Mouse (Mus musculus): ENCODE data around the gene Tmed1. TPM values are rescaled to one million over a fixed set of nuclear protein-coding genes. Genes with fewer than 3 reads are reported as not detected.
"Not testable (repeated sequence)": the region's sequence is repeated elsewhere in the genome, so short reads cannot be mapped to it uniquely, and the experiment has no call there.

Gene Tmed1
- polyA plus RNA-seq, 1 experiment, result 6.6 TPM

DNA sequence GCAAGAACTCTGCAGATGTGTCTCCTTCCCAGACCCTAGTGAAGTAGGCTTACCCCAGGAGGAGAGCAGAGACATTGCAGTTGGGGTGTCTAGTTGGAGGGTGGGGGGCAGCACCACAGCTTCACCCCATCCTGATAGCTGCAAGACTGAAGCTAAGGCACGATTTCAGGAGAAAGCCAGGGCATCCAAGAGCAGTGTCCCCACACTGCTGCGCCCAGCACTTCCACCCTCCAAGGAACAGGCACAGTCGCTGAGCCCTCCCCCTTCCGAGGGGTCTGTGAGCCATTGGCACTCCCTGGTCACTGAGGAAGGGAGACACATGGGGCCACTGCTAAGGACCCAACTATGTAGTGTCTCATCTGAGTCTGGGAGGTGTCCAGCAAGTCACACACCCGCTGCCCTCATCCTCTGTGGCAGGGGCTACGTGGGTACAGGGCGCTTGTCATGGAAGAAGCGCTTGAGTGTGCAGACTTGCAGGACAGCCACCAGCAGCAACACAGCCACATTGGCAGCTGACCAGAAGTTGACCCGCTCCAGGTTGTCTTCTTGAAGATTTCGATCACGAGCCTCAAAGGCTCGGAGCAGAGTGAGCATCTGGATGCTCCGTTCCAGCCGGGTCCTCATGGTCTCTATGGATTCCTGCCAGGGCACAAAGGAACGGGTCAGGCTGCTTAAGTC is 2.2 kb downstream of the Tmed1 start:
- H3K4me1 ChIP-seq, result peaks cover 43% of the 10 kb centered on the region
- TF ChIP-seq FLI1 (IDR thresholded peaks at IDR 0.05; ENCODE audit: low read length) (no peak), GATA1 (IDR thresholded peaks at IDR 0.05; ENCODE audit: borderline replicate concordance, low read length) (no peak)
- peaks cover 72% of the 10 kb centered on the region for H3K36me3 ChIP-seq (replicated peaks; ENCODE audit: low read length)
- H3K27me3 ChIP-seq (replicated peaks), result no peaks in the 10 kb centered on the region
- H3K9me3 ChIP-seq, result peaks cover 3% of the 10 kb centered on the region
- peak overlapping the region; percentile 5 for H3K4me3 ChIP-seq (replicated peaks)

DNA sequence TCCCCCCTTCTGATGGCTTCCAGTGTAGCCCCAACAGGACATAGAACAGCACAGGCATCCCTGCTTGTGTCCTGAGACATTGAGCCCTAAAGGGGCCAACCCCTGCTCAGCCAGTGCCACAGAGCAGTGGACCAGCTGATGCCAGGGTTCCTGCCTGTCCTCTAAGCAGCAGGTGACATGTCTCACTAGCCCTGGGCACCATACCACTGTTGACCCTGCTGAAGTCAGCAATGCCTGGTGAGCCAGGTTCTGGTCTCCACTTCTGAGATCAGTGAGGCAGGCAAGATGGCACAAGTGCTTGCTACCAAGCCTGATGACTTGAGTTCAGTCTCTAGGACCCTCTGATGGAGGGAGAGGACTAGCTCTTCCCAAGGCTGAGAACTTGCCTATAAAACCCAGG is 4.3 kb downstream of the Tmed1 start:
- Histone ChIP-seq H3K4me3 (replicated peaks) (no peak overlapping the region), H3K4me1 (peaks cover 36% of the 10 kb centered on the region), H3K27me3 (replicated peaks) (no peaks in the 10 kb centered on the region), H3K9me3 (no peaks in the 10 kb centered on the region), H3K36me3 (replicated peaks; ENCODE audit: low read length) (peaks cover 76% of the 10 kb centered on the region)
- TF ChIP-seq GATA1 (IDR thresholded peaks at IDR 0.05; ENCODE audit: borderline replicate concordance, low read length) (no peak), FLI1 (IDR thresholded peaks at IDR 0.05; ENCODE audit: low read length) (no peak)

DNA sequence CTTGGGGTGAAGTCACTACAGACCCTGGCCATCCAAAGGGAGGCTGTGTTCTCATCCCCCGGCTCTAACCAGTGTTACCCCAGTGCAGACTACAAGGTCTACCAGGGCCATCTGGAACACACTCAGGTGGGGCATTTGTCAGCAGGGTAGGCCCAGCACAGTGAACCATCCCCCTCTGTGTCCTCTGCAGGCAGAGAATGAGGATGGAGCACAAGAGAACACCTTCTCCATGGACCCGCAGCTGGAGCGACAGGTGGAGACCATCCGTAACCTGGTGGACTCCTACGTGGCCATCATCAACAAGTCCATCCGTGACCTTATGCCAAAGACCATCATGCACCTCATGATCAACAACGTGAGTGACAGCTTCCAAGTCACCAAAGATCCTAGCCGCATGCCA is 6.7 kb downstream of the Tmed1 start:
- H3K9me3 ChIP-seq, result no peaks in the 10 kb centered on the region
- peaks cover 15% of the 10 kb centered on the region; the same call in 1 of the 2 replicates for H3K4me1 ChIP-seq
- no peaks in the 10 kb centered on the region for H3K27me3 ChIP-seq (replicated peaks)
- no peak for TF ChIP-seq GATA1 (IDR thresholded peaks at IDR 0.05; ENCODE audit: borderline replicate concordance, low read length)
- no peak for TF ChIP-seq FLI1 (IDR thresholded peaks at IDR 0.05; ENCODE audit: low read length)
- H3K36me3 ChIP-seq (replicated peaks; ENCODE audit: low read length), result peaks cover 85% of the 10 kb centered on the region
- H3K4me3 ChIP-seq (replicated peaks), result no peak overlapping the region

DNA sequence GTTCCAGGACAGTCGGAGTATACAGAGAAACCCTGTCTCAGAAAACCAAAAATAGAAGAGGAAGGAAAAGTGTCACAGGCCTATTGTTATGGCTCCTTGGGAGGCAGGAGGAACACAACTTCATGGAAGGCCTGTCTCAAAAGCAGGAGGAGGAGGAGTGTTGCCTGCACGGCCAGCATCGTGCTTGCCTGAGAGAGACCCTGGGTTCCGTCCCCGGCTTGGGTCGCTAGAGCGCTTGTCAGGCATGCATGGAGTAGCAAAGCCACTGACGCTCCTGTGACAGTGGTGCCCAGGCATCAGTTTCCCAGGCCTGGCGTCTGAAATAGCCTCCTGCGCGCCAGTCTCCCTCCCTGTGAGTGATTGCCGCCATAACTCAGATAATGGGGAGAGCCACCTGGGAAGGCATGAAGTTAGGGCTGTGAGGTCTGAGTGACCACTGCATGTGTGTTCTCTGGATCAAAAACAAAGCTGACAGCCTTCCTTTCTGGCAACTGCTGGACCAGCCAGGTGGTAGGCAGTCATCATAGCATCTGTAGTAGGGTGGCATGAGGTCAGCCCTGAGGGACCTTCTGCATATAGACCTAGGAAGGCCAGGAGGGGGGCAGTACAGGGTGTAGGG is 11.7 kb downstream of the Tmed1 start:
- no peaks in the 10 kb centered on the region for H3K9me3 ChIP-seq
- no peaks in the 10 kb centered on the region for H3K27me3 ChIP-seq (replicated peaks)
- peaks cover 31% of the 10 kb centered on the region for H3K4me1 ChIP-seq
- H3K4me3 ChIP-seq (replicated peaks), result no peak overlapping the region
- peaks cover 86% of the 10 kb centered on the region for H3K36me3 ChIP-seq (replicated peaks; ENCODE audit: low read length)
- TF ChIP-seq GATA1 (IDR thresholded peaks at IDR 0.05; ENCODE audit: borderline replicate concordance, low read length), result no peak
- no peak for TF ChIP-seq FLI1 (IDR thresholded peaks at IDR 0.05; ENCODE audit: low read length)

DNA sequence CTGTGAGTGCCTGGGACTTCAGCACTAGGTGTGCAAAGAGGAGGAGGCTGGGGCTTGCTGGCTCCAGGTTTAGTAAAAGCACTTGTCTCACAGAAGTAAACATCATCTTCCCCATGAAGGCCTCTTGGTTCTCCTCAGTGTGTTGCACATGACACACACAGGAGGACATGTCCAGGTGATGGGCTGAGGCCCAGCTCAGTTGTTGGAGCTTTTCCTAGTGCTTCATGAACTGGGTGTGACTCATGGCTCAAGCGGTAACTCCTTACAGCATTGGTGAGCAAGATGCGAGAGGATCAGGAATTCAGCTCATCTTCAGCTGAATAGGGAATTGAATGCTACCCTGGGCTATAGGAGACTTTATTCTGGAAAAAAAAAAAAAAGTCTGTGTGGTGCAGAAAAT is 12.4 kb downstream of the Tmed1 start:
- Histone ChIP-seq H3K4me3 (replicated peaks) (no peak overlapping the region), H3K36me3 (replicated peaks; ENCODE audit: low read length) (peaks cover 86% of the 10 kb centered on the region), H3K4me1 (peaks cover 37% of the 10 kb centered on the region), H3K9me3 (no peaks in the 10 kb centered on the region), H3K27me3 (replicated peaks) (no peaks in the 10 kb centered on the region)
- no peak for TF ChIP-seq GATA1 (IDR thresholded peaks at IDR 0.05; ENCODE audit: borderline replicate concordance, low read length)
- no peak for TF ChIP-seq FLI1 (IDR thresholded peaks at IDR 0.05; ENCODE audit: low read length)

DNA sequence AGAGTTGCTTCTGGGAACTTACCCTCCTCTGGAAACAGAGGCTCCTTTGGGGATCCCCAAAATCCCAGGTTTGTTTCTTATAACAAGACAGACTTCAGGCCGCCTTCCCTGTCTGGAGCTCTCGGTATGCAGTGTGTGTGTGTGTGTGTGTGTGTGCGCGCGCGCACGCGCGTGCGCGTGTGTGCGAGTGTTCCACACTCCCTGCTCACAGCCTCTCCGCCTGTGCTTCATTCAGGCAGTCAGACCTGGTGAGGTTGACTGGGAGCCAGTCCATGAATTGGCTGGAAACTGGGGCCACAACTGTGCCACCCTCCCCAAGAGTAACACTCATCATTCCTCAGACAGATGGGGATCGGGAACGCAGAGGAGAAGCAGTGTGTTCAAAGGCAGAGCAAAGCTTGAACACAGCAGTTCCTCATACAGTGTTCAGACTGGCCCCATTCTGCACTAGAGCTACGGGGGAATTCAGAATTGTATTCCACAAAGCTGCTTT is 13.0 kb downstream of the Tmed1 start:
- no peak for TF ChIP-seq GATA1 (IDR thresholded peaks at IDR 0.05; ENCODE audit: borderline replicate concordance, low read length)
- no peak for TF ChIP-seq FLI1 (IDR thresholded peaks at IDR 0.05; ENCODE audit: low read length)
- H3K36me3 ChIP-seq (replicated peaks; ENCODE audit: low read length), result peaks cover 86% of the 10 kb centered on the region
- H3K4me1 ChIP-seq, result peaks cover 41% of the 10 kb centered on the region
- H3K27me3 ChIP-seq (replicated peaks), result no peaks in the 10 kb centered on the region
- H3K9me3 ChIP-seq, result no peaks in the 10 kb centered on the region
- H3K4me3 ChIP-seq (replicated peaks), result no peak overlapping the region

DNA sequence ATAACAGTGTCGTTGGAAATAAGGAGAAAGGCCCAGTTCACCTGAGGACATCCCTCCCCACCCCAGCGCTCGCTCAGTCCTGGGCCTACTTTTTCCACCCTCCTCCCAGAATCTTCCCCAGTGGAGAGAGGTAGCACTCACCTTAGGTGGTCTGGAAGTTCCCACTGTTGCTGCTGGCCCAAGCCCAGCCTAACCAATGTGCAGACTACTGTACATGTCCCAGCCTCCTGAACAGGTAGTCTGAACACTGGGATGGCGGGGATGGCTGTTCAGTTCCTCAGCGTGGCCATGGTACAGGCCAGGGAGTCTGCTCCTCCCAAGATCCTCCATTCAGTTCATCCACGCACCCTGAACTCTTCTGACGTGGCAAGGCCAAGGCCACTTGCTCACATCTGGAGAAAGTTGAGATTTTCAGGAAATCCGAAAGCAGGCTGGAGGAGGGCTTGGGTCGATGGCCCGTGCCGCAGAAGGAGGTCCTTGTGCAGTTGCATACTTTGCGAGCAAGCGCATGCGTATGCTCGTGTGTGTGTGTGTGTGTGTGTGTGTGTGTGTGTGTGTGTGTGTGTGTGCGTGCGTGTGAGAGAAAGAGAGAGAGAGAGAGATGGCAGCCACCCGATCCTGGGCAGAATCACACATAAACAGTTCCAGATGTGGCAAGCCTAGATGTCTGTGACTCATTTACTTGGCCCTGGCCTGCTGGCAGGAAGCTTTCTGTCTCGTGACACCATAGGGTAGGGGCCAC is 13.6 kb downstream of the Tmed1 start:
- peaks cover 88% of the 10 kb centered on the region for H3K36me3 ChIP-seq (replicated peaks; ENCODE audit: low read length)
- no peaks in the 10 kb centered on the region for H3K9me3 ChIP-seq
- TF ChIP-seq FLI1 (IDR thresholded peaks at IDR 0.05; ENCODE audit: low read length) (no peak), GATA1 (IDR thresholded peaks at IDR 0.05; ENCODE audit: borderline replicate concordance, low read length) (no peak)
- H3K4me1 ChIP-seq, result peaks cover 43% of the 10 kb centered on the region
- no peak overlapping the region for H3K4me3 ChIP-seq (replicated peaks)
- H3K27me3 ChIP-seq (replicated peaks), result no peaks in the 10 kb centered on the region

DNA sequence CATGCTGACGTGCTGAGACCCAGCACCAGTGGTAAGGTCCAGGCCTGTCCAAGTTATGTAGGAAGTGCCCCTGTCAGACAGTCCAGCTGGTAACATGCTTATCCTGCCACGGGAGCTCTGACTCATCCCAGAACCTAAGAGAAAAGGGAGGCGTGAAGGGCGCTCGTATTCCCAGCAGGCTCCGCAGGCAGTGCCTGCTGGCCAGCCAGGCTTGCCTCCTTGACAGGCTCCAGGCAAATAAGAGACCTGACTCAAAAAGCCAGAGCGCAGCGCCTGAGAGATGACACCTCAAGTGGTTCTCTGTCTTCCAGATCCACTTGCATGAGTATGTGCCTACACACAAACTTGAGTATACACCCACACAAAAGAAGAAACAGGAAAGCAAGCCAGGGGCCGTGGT is 15.3 kb downstream of the Tmed1 start:
- TF ChIP-seq GATA1 (IDR thresholded peaks at IDR 0.05; ENCODE audit: borderline replicate concordance, low read length), result no peak
- TF ChIP-seq FLI1 (IDR thresholded peaks at IDR 0.05; ENCODE audit: low read length), result no peak
- Histone ChIP-seq H3K4me3 (replicated peaks) (no peak overlapping the region), H3K4me1 (peaks cover 43% of the 10 kb centered on the region), H3K9me3 (no peaks in the 10 kb centered on the region), H3K36me3 (replicated peaks; ENCODE audit: low read length) (peaks cover 99% of the 10 kb centered on the region), H3K27me3 (replicated peaks) (no peaks in the 10 kb centered on the region)

DNA sequence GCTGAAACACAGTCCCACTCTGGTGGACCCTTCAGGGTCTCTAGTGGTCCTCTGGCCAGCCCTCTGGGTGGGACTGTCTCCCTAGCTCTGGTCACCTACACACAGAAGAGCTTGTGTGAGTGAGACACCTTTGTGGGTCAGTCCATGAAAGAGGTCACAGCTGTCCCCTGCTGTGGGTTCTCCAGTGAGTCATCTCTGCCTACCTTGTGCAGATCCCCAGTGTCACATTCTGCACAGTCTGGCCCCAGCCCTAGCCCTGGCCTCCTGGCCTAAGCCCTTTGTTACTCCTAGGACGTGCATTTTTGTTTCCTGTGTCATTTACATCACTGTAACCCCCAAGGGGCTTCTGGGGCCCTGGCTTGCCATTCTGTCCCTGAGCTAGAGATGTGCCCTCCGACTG is 16.1 kb downstream of the Tmed1 start:
- peaks cover 99% of the 10 kb centered on the region for H3K36me3 ChIP-seq (replicated peaks; ENCODE audit: low read length)
- no peaks in the 10 kb centered on the region for H3K9me3 ChIP-seq
- no peaks in the 10 kb centered on the region for H3K27me3 ChIP-seq (replicated peaks)
- H3K4me1 ChIP-seq, result peaks cover 43% of the 10 kb centered on the region
- TF ChIP-seq FLI1 (IDR thresholded peaks at IDR 0.05; ENCODE audit: low read length) (no peak), GATA1 (IDR thresholded peaks at IDR 0.05; ENCODE audit: borderline replicate concordance, low read length) (no peak)
- H3K4me3 ChIP-seq (replicated peaks), result no peak overlapping the region

DNA sequence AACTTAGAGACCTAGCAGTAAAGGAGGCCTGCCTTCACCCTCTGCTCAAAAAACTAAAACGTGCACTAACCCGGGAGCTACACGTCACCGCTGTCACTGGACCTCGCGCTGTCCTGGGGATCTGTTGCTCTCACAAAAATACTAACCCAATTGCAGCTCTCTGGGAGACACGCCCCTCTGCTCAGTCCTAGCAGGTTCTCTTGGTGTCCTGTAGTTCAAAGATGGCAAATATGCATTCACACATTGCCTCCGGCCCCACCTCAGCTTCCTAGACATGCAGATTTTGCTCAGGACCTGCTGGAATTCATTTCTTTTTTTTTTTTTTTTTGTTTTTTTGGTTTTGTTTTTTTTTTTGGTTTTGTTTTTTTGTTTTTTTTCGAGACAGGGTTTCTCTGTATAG is 19.4 kb downstream of the Tmed1 start:
- Histone ChIP-seq H3K36me3 (replicated peaks; ENCODE audit: low read length) (peaks cover 97% of the 10 kb centered on the region), H3K4me3 (replicated peaks) (no peak overlapping the region), H3K27me3 (replicated peaks) (no peaks in the 10 kb centered on the region), H3K4me1 (peaks cover 30% of the 10 kb centered on the region), H3K9me3 (no peaks in the 10 kb centered on the region)
- TF ChIP-seq GATA1 (IDR thresholded peaks at IDR 0.05; ENCODE audit: borderline replicate concordance, low read length) (no peak), FLI1 (IDR thresholded peaks at IDR 0.05; ENCODE audit: low read length) (no peak)

DNA sequence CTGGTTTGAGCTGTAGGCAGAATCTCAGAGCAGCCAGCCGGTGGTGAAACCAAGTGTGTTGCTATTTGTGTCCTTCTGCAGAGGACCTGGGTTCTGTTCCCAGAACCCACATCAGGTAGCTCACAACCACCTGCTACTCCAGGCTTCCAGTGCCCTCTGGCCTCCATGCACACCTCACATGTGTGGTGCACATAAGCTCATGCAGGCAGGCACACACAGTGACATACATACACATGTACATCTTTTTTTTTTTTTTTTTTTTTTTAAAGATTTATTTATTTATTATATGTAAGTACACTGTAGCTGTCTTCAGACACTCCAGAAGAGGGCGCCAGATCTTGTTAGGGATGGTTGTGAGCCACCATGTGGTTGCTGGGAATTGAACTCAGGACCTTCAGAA is 21.8 kb downstream of the Tmed1 start:
- not testable (repeated sequence) for H3K27me3 ChIP-seq (replicated peaks); H3K4me3 ChIP-seq (replicated peaks); H3K9me3 ChIP-seq
- Histone ChIP-seq H3K4me1 (peaks cover 15% of the 10 kb centered on the region), H3K36me3 (replicated peaks; ENCODE audit: low read length) (peaks cover 97% of the 10 kb centered on the region)
